Mouse (Mus musculus) G1E (cell line): ENCODE data around the gene Scn2a. TPM values are rescaled to one million over a fixed set of nuclear protein-coding genes. Genes with fewer than 3 reads are reported as not detected.

ENCODE experiments used
- polyA plus RNA-seq: library from polyadenylated mRNA; stranded (reverse); fragments of >175 nt; gene quantifications from 2 replicates; pipeline ENCODE4 v1.2.3, GENCODE M21; 2012
- total RNA-seq, 2 experiments: library from RNA; stranded (forward) in 1 of 2; stranded (reverse) in 1 of 2; fragments of 200-1000 nt in 1 of 2; fragments of >200 nt in 1 of 2; fragmentation: Nextera tagmentation in 1 of 2; gene quantifications; 2 replicates each; pipeline ENCODE4 v1.2.3; 2014 to 2017

The Scn2a gene
- total and polyA plus RNA-seq, 3 experiments, result 0.16 TPM; not detected in 2

Other genes with a start within 250 kb of the Scn2a start
- not detected in 2 replicates for gene Scn3a, start 53.1 kb upstream of the Scn2a start, total RNA-seq (2014; fragmentation: Nextera tagmentation)
- gene Scn3a, start 53.1 kb upstream of the Scn2a start, total RNA-seq (2017), result 0.06 and 0.11 TPM in 2 replicates
- gene Scn3a, start 53.1 kb upstream of the Scn2a start, polyA plus RNA-seq, result not detected in 2 replicates
- gene Csrnp3, start 225.0 kb downstream of the Scn2a start, total RNA-seq (2014; fragmentation: Nextera tagmentation), result not detected in 2 replicates
- gene Csrnp3, start 225.0 kb downstream of the Scn2a start, total RNA-seq (2017), result 0.06 and 0.16 TPM in 2 replicates
- not detected in 2 replicates for gene Csrnp3, start 225.0 kb downstream of the Scn2a start, polyA plus RNA-seq